Mouse (Mus musculus) E14TG2a.4 (cell line): ENCODE data around the gene Kif13a.

ENCODE experiments used
- CTCF ChIP-seq: conservative IDR thresholded peaks from 2 replicates; pipeline ENCODE4 v1.5.1; 2014; ENCODE audit warnings: low read length
- NANOG ChIP-seq: IDR thresholded peaks from 2 replicates; pipeline ENCODE4 v1.6.1; 2014; ENCODE audit warnings: borderline replicate concordance, low read length, mixed read lengths

- no peak for TF ChIP-seq CTCF
- no peak for TF ChIP-seq NANOG
These were observed 192.2 kb downstream of the Kif13a start for GRCm38 (mm10) chr13:46737482-46737881.
